Mouse (Mus musculus): ENCODE measurements around the gene Lyz1. TPM values are rescaled to one million over a fixed set of nuclear protein-coding genes. Genes with fewer than 3 reads are reported as not detected.
"Not testable (repeated sequence)": the region's sequence is repeated elsewhere in the genome, so short reads cannot be mapped to it uniquely, and the experiment has no call there.

Gene Lyz1
- polyA plus RNA-seq, 1 experiment from 2014 or later = 7.7 TPM

DNA sequence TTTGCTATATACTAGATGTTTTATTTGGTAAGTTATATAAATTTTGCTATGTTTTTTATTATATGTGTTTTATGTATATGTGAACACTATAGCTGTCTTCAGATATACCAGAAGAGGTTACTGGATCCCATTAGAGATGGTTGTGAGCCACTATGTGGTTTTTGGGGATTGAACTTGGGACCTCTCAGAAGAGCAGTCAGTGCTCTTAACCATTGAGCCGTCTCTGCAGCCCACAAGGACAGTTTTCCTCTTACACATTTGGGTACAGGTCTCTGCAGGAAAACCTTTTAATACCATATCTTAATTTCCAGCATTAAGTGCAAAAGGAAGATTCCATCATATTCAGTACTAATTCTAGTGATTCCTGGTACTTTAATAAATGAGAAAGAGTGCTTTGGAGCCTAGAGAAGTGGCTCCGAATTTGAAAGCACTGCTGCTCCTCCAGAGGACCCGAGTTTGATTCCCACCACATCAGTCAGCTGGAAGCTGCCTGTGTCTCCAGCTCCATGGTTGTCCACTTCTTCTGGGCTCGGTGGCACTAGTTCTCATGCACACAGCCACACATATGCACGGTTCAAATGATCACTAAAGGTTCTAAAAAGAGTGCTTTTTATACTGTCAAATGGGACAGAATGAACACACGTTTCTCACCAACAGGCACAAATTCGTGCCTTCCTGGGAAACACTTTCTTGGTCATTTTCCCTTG is 8.6 kb downstream of the Lyz1 start:
- Histone ChIP-seq H3K36me3 (ENCODE audit: control insufficient read depth, insufficient read depth) (no peaks in the 10 kb centered on the region), H3K27ac (ENCODE audit: low read depth, low read length) (no peak overlapping the region), H3K27me3 (replicated peaks; ENCODE audit: control insufficient read depth, insufficient read depth, low read length) (no peaks in the 10 kb centered on the region), H3K4me3 (ENCODE audit: low read depth, low read length) (no peak overlapping the region), H3K4me1 (replicated peaks; ENCODE audit: control insufficient read depth, insufficient read depth, low read length) (no peaks in the 10 kb centered on the region), H3K9ac (ENCODE audit: low read depth, low read length) (no peak overlapping the region), H3K4me2 (replicated peaks; ENCODE audit: low read depth) (no peak overlapping the region), H3K9me3 (ENCODE audit: control insufficient read depth) (no peaks in the 10 kb centered on the region)
- WGBS = 80% methylated on average over 7 of the region's 7 CpGs
- TF ChIP-seq CTCF (IDR thresholded peaks at IDR 0.05; ENCODE audit: low read depth) = no peak
- no peak for ATAC-seq

DNA sequence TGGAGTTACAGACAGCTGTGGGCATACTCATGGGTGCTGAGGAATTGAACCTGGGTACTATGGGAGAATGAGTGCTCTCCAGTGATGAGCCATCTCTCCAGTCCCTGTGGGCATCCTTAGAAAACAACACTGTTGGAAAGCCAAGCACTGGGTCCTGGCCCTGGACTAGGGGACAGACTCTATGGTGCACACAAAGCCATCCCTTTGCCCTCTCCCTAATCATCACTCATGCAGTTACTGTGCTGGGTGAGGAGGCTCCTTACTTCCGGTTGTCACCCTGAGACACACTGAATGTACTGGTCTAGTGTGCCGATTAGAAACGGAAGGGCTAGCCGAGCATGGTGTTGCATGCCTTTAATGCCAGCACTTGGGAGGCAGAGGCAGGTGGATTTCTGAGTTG is 9.5 kb downstream of the Lyz1 start:
- H3K4me3 ChIP-seq (ENCODE audit: low read depth, low read length); H3K9me3 ChIP-seq (ENCODE audit: control insufficient read depth); ATAC-seq; H3K9ac ChIP-seq (ENCODE audit: low read depth, low read length); H3K4me2 ChIP-seq (replicated peaks; ENCODE audit: low read depth); H3K27me3 ChIP-seq (replicated peaks; ENCODE audit: control insufficient read depth, insufficient read depth, low read length); H3K27ac ChIP-seq (ENCODE audit: low read depth, low read length); H3K36me3 ChIP-seq (ENCODE audit: control insufficient read depth, insufficient read depth); H3K4me1 ChIP-seq (replicated peaks; ENCODE audit: control insufficient read depth, insufficient read depth, low read length): not testable (repeated sequence)
- 89% methylated on average over 4 of the region's 4 CpGs for WGBS

DNA sequence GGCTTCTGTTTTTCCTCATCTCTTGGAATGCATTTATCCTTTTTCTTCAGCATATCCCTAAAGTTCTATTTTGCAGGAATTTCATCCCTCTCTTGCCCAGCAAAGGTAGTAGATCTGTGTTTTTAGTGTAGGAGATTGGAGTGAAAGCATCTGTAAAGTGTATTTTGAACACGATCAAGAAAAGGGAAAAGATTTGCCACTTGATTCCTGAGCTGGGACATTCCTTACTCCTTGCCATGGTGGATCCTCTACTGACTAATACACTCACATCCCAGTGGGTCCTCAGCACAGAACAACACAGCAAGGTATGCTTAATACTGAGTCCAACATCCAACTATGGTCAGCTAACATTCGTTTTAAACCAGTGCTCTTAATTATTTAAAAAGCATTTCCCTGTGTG is 10.1 kb downstream of the Lyz1 start:
- 71% methylated on average over 2 of the region's 2 CpGs for WGBS
- Histone ChIP-seq H3K9ac (ENCODE audit: low read depth, low read length) (no peak overlapping the region), H3K36me3 (ENCODE audit: control insufficient read depth, insufficient read depth) (no peaks in the 10 kb centered on the region), H3K27me3 (replicated peaks; ENCODE audit: control insufficient read depth, insufficient read depth, low read length) (no peaks in the 10 kb centered on the region), H3K9me3 (ENCODE audit: control insufficient read depth) (no peaks in the 10 kb centered on the region), H3K27ac (ENCODE audit: low read depth, low read length) (no peak overlapping the region), H3K4me3 (ENCODE audit: low read depth, low read length) (no peak overlapping the region), H3K4me2 (replicated peaks; ENCODE audit: low read depth) (no peak overlapping the region), H3K4me1 (replicated peaks; ENCODE audit: control insufficient read depth, insufficient read depth, low read length) (no peaks in the 10 kb centered on the region)
- no peak for TF ChIP-seq CTCF (IDR thresholded peaks at IDR 0.05; ENCODE audit: low read depth)
- no peak for ATAC-seq

DNA sequence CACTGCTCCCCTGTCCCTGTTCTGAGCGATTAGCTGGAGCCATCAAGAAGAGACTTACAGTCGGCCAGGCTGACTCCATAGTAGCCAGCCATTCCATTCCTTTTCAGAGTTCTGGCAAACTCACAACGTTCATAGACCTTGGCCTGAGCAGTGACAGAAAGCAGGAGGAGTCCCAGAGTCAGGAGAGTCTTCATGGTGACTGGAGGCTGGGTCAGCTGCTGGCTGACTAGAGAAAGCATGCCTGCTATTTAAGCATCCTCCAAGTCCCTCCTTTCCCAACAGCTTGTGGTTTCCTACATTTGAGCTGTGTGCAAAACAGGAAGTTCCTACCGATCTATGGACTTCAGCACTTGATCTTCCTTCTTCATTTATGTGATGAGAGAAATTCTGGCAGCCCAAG is 10.6 kb downstream of the Lyz1 start, which contains the start of gene Lyz2:
Gene Lyz2 (minus strand): TSS at position 273 of the 400 bp plus-strand sequence.
- Histone ChIP-seq H3K27me3 (replicated peaks; ENCODE audit: control insufficient read depth, insufficient read depth, low read length) (no peaks in the 10 kb centered on the region), H3K27ac (ENCODE audit: low read depth, low read length) (no peak within 1 kb of the TSS), H3K4me2 (replicated peaks; ENCODE audit: low read depth) (no peak within 1 kb of the TSS; the same call in 1 of the 2 replicates), H3K9ac (ENCODE audit: low read depth, low read length) (no peak within 1 kb of the TSS), H3K4me1 (replicated peaks; ENCODE audit: control insufficient read depth, insufficient read depth, low read length) (no peaks in the 10 kb centered on the region), H3K4me3 (ENCODE audit: low read depth, low read length) (no peak within 1 kb of the TSS), H3K36me3 (ENCODE audit: control insufficient read depth, insufficient read depth) (no peaks in the 10 kb centered on the region), H3K9me3 (ENCODE audit: control insufficient read depth) (no peaks in the 10 kb centered on the region)
- no peak for TF ChIP-seq CTCF (IDR thresholded peaks at IDR 0.05; ENCODE audit: low read depth)
- ATAC-seq = no peak
- whole genome bisulfite sequencing = 51% methylated on average over 4 of the region's 4 CpGs

DNA sequence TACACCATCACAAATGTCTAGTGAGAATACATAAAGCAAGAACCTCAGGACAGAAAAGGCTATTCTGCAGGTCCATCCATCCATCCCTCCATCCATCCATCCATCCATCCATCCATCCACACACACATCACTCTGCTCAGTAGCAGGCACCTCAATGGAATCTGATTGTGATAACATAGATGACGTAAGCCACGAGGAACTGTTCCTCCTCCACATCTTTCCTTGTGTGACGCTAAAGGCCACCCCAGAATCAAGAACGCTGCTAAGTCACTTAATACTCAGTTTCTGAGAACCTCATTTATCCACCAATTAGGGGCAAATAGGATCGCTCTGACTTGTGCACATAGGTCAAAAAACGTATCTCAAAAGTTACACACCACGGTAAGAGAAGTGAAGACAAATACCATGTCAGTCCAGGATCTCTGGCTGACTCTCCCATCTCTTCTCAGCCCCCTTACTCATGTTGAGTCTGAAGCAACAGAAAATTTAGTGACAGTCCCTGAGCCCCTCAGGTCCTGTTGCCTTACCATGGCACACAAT is 11.2 kb downstream of the Lyz1 start:
- no peak for ATAC-seq
- Histone ChIP-seq H3K4me3 (ENCODE audit: low read depth, low read length) (no peak overlapping the region), H3K4me1 (replicated peaks; ENCODE audit: control insufficient read depth, insufficient read depth, low read length) (no peaks in the 10 kb centered on the region), H3K9me3 (ENCODE audit: control insufficient read depth) (no peaks in the 10 kb centered on the region), H3K36me3 (ENCODE audit: control insufficient read depth, insufficient read depth) (no peaks in the 10 kb centered on the region), H3K9ac (ENCODE audit: low read depth, low read length) (no peak overlapping the region), H3K27ac (ENCODE audit: low read depth, low read length) (no peak overlapping the region), H3K27me3 (replicated peaks; ENCODE audit: control insufficient read depth, insufficient read depth, low read length) (no peaks in the 10 kb centered on the region), H3K4me2 (replicated peaks; ENCODE audit: low read depth) (no peak overlapping the region; the same call in 1 of the 2 replicates)
- TF ChIP-seq CTCF (IDR thresholded peaks at IDR 0.05; ENCODE audit: low read depth) = no peak
- 81% methylated on average over 7 of the region's 7 CpGs for WGBS

DNA sequence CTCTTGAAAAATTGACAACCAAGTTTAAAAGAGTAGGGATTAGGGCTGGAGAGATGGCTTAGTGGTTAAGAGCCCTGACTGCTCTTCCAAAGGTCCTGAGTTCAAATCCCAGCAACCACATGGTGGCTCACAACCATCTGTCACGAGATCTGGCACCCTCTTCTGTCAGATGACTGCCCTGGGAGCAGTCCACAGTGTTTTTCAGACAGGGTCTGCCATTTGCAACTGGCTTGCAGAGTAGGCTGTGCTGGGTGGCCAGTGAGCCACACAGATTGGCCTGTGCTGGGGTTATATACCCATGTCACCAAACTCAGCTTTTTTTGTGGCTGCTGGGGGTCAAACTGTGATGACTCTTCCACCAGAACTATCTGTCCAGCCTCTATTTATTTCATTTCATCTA is 12.7 kb downstream of the Lyz1 start:
- Histone ChIP-seq H3K4me2 (replicated peaks; ENCODE audit: low read depth) (no peak overlapping the region), H3K4me1 (replicated peaks; ENCODE audit: control insufficient read depth, insufficient read depth, low read length) (no peaks in the 10 kb centered on the region), H3K36me3 (ENCODE audit: control insufficient read depth, insufficient read depth) (no peaks in the 10 kb centered on the region), H3K4me3 (ENCODE audit: low read depth, low read length) (no peak overlapping the region), H3K27me3 (replicated peaks; ENCODE audit: control insufficient read depth, insufficient read depth, low read length) (no peaks in the 10 kb centered on the region), H3K9me3 (ENCODE audit: control insufficient read depth) (no peaks in the 10 kb centered on the region), H3K27ac (ENCODE audit: low read depth, low read length) (no peak overlapping the region), H3K9ac (ENCODE audit: low read depth, low read length) (no peak overlapping the region)
- WGBS = 41% methylated on average over 1 of the region's 1 CpGs
- no peak for TF ChIP-seq CTCF (IDR thresholded peaks at IDR 0.05; ENCODE audit: low read depth)
- no peak for ATAC-seq

DNA sequence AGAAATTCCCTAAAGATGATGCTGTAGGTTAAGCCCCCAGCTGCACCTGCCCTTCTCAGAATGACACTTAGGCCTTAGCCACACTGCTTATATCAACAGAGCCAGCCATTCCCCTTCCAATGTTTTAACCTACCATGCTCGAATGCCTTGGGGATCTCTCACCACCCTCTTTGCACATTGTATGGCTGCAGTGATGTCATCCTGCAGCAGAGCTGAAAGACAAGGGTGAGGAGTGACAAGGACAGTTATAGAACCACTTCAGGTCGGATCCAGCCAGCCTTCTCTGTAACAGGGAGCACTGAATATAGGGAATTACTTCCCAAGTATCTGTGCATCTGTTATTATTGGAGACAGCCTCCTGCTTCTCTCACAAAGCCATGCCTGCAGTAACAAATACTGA is 14.2 kb downstream of the Lyz1 start:
- not testable (repeated sequence) for ATAC-seq; H3K9me3 ChIP-seq (ENCODE audit: control insufficient read depth); H3K27ac ChIP-seq (ENCODE audit: low read depth, low read length); H3K27me3 ChIP-seq (replicated peaks; ENCODE audit: control insufficient read depth, insufficient read depth, low read length); H3K4me2 ChIP-seq (replicated peaks; ENCODE audit: low read depth); H3K4me3 ChIP-seq (ENCODE audit: low read depth, low read length); H3K4me1 ChIP-seq (replicated peaks; ENCODE audit: control insufficient read depth, insufficient read depth, low read length); H3K36me3 ChIP-seq (ENCODE audit: control insufficient read depth, insufficient read depth); H3K9ac ChIP-seq (ENCODE audit: low read depth, low read length)
- 48% methylated on average over 2 of the region's 2 CpGs for WGBS

DNA sequence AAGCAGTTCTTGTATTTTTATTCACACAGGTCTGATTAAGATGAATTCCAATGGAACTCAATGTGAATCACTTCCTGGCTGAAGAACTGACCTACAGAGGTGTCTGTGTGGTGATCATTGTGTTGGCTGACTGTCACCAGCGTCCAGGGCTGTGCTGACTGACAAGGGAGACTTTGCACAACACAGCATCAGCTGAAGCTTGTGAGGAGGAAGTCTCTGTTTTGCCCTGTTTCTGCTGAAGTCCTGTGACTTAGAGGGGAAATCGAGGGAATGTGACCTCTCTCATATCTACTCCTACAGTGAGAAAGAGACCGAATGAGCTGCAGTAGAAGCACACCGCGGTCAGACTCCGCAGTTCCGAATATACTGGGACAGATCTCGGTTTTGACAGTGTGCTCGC is 14.9 kb downstream of the Lyz1 start:
- WGBS = 87% methylated on average over 9 of the region's 9 CpGs
- H3K9me3 ChIP-seq (ENCODE audit: control insufficient read depth); H3K4me3 ChIP-seq (ENCODE audit: low read depth, low read length); H3K36me3 ChIP-seq (ENCODE audit: control insufficient read depth, insufficient read depth); H3K27me3 ChIP-seq (replicated peaks; ENCODE audit: control insufficient read depth, insufficient read depth, low read length); H3K4me2 ChIP-seq (replicated peaks; ENCODE audit: low read depth); ATAC-seq; H3K9ac ChIP-seq (ENCODE audit: low read depth, low read length); H3K27ac ChIP-seq (ENCODE audit: low read depth, low read length); H3K4me1 ChIP-seq (replicated peaks; ENCODE audit: control insufficient read depth, insufficient read depth, low read length): not testable (repeated sequence)

All from intestine, postnatal 0 days (tissue).